Mouse (Mus musculus) monocyte, adult 5-6 weeks (primary cell): Measurements from ENCODE around the gene Gtf3c1. TPM values are rescaled to one million over a fixed set of nuclear protein-coding genes. Genes with fewer than 3 reads are reported as not detected.

Source experiments
- ATAC-seq: fragments of 153-309, 156-312 bp; replicated peaks from 2 replicates; pipeline ENCODE4 v1.8.0; 2017; ENCODE audit warnings: mild to moderate bottlenecking; ENCODE audit not compliant: low TSS enrichment, insufficient number of reproducible peaks, severe bottlenecking, poor library complexity, low FRiP score
- total RNA-seq: library from RNA; stranded (forward); fragments of 200-1000, 200-491, 200-594 nt; gene quantifications from 3 replicates; pipeline ENCODE4 v1.2.3, GENCODE M21; 2017

The Gtf3c1 gene
- total RNA-seq, 1 experiment from 2014 or later = 24.3 TPM

GRCm38 (mm10) chr7:125600612-125601279, 106.8 kb downstream of the Gtf3c1 start:
- no peak for ATAC-seq

DNA sequence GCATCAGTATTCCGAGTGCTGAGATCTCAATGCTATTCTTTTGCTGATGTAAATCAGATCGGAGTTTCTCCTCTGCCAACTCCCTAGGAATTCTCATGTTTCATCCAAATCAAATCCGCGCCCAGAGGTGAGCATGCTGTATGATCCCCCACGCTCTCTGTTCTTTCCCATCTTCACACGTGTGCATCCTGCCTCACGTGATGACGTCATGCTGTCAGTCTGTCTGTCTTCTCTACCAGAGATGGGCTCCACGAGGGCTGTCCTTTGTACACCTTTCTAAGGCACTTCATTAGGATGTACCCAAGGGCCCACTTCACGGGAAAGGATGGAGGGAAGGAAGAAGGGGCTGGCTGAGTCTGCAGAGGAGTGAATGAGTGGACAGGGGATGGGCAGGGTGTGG, 107.4 kb downstream of the Gtf3c1 start:
- ATAC-seq = no peak

DNA sequence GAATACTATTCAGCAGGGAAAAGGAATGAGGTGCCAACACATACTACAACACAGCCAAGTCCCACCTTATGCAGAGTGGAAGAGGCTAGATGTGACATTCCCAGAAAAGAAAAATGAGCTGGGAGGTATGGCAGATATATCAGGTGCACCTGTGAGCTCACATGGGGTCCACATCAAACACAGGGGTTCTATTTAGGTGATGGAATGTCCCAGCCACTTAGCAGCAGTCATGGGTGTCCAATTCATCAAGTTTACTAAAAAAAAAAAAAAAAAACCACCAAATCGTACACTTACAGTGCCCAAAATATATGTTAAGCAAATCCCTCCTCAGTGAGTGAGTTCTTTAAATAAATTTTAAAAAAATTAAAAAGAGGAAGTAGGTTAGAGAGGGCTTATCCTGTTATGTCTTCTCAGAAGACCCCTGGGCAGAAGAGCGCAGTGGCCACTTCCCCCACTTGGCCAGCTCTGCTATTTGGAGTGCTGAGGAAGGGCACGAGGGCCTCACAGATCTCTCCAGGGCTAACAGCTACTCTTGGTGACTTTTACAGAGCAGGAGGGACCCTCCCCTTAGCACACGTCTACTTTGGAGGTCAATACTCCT, 108.1 kb downstream of the Gtf3c1 start:
- no peak for ATAC-seq

GRCm38 (mm10) chr7:125597516-125598347, 109.8 kb downstream of the Gtf3c1 start:
- no peak for ATAC-seq

- ATAC-seq = peak; percentile 54
Measured at GRCm38 (mm10) chr7:125597083-125597482, 110.5 kb downstream of the Gtf3c1 start.

GRCm38 (mm10) chr7:125596406-125596805, 111.2 kb downstream of the Gtf3c1 start:
- ATAC-seq = no peak

DNA sequence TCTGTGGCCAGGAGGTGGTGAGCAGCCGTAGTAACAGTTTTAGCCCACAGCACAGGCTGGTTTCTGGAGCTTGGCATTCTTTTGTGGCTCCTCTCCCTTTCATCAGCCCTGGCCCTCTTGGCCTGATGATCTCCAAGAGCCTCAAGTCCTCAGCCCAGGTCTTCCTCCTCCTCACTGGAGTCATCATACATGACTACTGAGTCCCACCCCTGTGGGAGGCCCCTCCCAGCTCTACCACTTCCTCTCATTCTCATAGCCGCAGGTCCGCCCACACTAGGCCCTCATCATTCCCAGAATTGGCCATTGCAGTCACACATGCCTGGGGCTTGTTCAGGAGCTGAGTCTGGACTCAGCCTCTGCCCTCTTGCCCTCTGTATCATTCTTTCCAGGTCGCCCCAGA, 113.7 kb downstream of the Gtf3c1 start:
- peak; percentile 73 for ATAC-seq

Other genes with a start within 250 kb of the Gtf3c1 start
- 24.3 to 43.0 TPM (median 42.0 TPM) in 3 replicates for gene Nsmce1, start 216.2 kb downstream of the Gtf3c1 start, total RNA-seq
- gene Il4ra, start 155.7 kb downstream of the Gtf3c1 start, total RNA-seq = 57.3 to 65.3 TPM (median 57.6 TPM) in 3 replicates
- gene Il21r, start 104.4 kb downstream of the Gtf3c1 start, total RNA-seq = 15.2 to 17.8 TPM (median 15.8 TPM) in 3 replicates
- gene D430042O09Rik, start 108 bp upstream of the Gtf3c1 start, total RNA-seq = 10.9 to 14.0 TPM (median 12.3 TPM) in 3 replicates